In genomic region chr5:25183595-25183994, GRCm38 (mm10) we compare ENCODE assay signal across 26 mouse cellular contexts. TPM values are rescaled to one million over a fixed set of nuclear protein-coding genes. Genes with fewer than 3 reads are reported as not detected.
A peak's percentile ranks its signal among the peaks of the same experiment; 100 is the strongest.
DNase-seq lines count a peak whose midpoint lies in the region; ATAC-seq and TF ChIP-seq lines count a peak whose summit lies in the region.
"Had no signal": no experiment of that assay in that cellular context is flagged by ENCODE, and none has a peak within 500 bp of the region (broad histone marks: within the 10 kb centered on the region; RNA-seq: fewer than 3 reads in every experiment).

No protein-coding gene starts in this region.

- peak overlapping the region; percentile 70 for H3K4me3 ChIP-seq in testis, adult 2 months (ENCODE audit: control insufficient read depth, low read depth, low read length)
- H3K4me3 ChIP-seq: embryonic facial prominence, embryonic 10.5 days; embryonic facial prominence, embryonic 12.5 days; forebrain, embryonic 13.5 days; forebrain, embryonic 15.5 days had no signal

- no peaks in the 10 kb centered on the region for H3K27me3 ChIP-seq in testis, adult 2 months (ENCODE audit: control insufficient read depth, insufficient read depth, low read length)
- H3K27me3 ChIP-seq: CH12.LX; embryonic facial prominence, embryonic 12.5 days; forebrain, embryonic 13.5 days; forebrain, embryonic 15.5 days; Patski had no signal

- no peak for TF ChIP-seq CTCF in testis, adult 2 months (IDR thresholded peaks at IDR 0.05; ENCODE audit: control insufficient read depth, insufficient read depth, insufficient replicate concordance, low read depth, low read length)

- H3K4me1 ChIP-seq in testis, adult 2 months (ENCODE audit: control insufficient read depth, insufficient read depth, low read length) = no peaks in the 10 kb centered on the region
- H3K4me1 ChIP-seq: forebrain, embryonic 13.5 days; forebrain, embryonic 15.5 days had no signal

- H3K27ac ChIP-seq in testis, adult 2 months (ENCODE audit: control insufficient read depth, insufficient read depth, low read depth, low read length) = no peak overlapping the region
- H3K27ac ChIP-seq: embryonic facial prominence, embryonic 10.5 days; embryonic facial prominence, embryonic 12.5 days; forebrain, embryonic 13.5 days; forebrain, embryonic 15.5 days had no signal

- no peaks in the 10 kb centered on the region for H3K36me3 ChIP-seq in testis, adult 2 months (ENCODE audit: control insufficient read depth, insufficient read depth, low read length)
- H3K36me3 ChIP-seq: embryonic facial prominence, embryonic 10.5 days; embryonic facial prominence, embryonic 12.5 days; forebrain, embryonic 15.5 days; G1E had no signal

- peak; percentile 43 for DNase-seq in heart, adult 11 months
- DNase-seq in heart, adult 9 months (ENCODE audit: low spot score in 2 of 2) = no peak
- DNase-seq in testis, postnatal 14 days (ENCODE audit: low spot score) = no peak
- DNase-seq: adrenal gland, adult 8-10 months; adrenal gland, postnatal 14 days; adrenal gland, postnatal 36 days; cerebellum, adult 11-12 months; cerebellum, adult 2 months; cerebellum, adult 9-10 months; cerebellum, postnatal 10 days; cerebellum, postnatal 25 days; forebrain, postnatal 0 days had no signal

- no peak for ATAC-seq in CD4-positive, CD25-positive, alpha-beta regulatory T cell, adult 4 months
- ATAC-seq: activated CD4-positive, CD25-positive, alpha-beta regulatory T cell, adult 4 months; forebrain, embryonic 13.5 days; forebrain, embryonic 15.5 days; forebrain, postnatal 0 days; Patski had no signal

- no peak for TF ChIP-seq POLR2A in testis, adult 2 months (IDR thresholded peaks at IDR 0.05; ENCODE audit: control insufficient read depth, low read depth, low read length)

RNA-seq across cellular contexts. Expression of gene Galntl5, which starts 2.3 kb away (rescaled TPM):
- 139 and 181 TPM in 2 replicates for polyA plus RNA-seq in testis, adult 2 months (2012; rRNA removed)
- not detected for polyA plus RNA-seq in CD4-positive, CD25-positive, alpha-beta regulatory T cell, adult 4 months (2017; shearing (Covaris generic))
- polyA plus RNA-seq: activated CD4-positive, CD25-positive, alpha-beta regulatory T cell, adult 4 months; C2C12; cerebellum, adult 2 months; cortical plate, adult 2 months; embryonic facial prominence, embryonic 10.5 days; embryonic facial prominence, embryonic 12.5 days; embryonic facial prominence, embryonic 14.5 days; forebrain, embryonic 11.5 days; forebrain, embryonic 13.5 days; forebrain, embryonic 15.5 days; forebrain, postnatal 0 days; G1E; Patski had no signal

RNA-seq across cellular contexts. Expression of gene Galnt11, which starts 38.1 kb away (rescaled TPM):
- 5.2 and 5.8 TPM in 2 replicates for polyA plus RNA-seq in testis, adult 2 months (2012; rRNA removed)
- polyA plus RNA-seq in CD4-positive, CD25-positive, alpha-beta regulatory T cell, adult 4 months (2017; shearing (Covaris generic)) = 1 to 10 TPM; 6.8 to 7.0 TPM
- polyA plus RNA-seq: G1E had no signal

RNA-seq across cellular contexts. Expression of gene E130116L18Rik, which starts 39.4 kb away (rescaled TPM):
- not detected in 2 replicates for polyA plus RNA-seq in testis, adult 2 months (2012; rRNA removed)
- polyA plus RNA-seq in CD4-positive, CD25-positive, alpha-beta regulatory T cell, adult 4 months (2017; shearing (Covaris generic)) = not detected
- polyA plus RNA-seq: activated CD4-positive, CD25-positive, alpha-beta regulatory T cell, adult 4 months; C2C12; cerebellum, adult 2 months; cortical plate, adult 2 months; embryonic facial prominence, embryonic 12.5 days; embryonic facial prominence, embryonic 14.5 days; forebrain, embryonic 11.5 days; forebrain, embryonic 13.5 days; forebrain, embryonic 15.5 days; G1E had no signal

Comparison
In these comparisons a context has a peak if more than half of its experiments do, and no peak if none do; other contexts are left out.
1. RNA of gene Galntl5, which starts 2.3 kb away (polyA plus RNA-seq): 139 to 181 TPM in testis, adult 2 months; not detected in CD4-positive, CD25-positive, alpha-beta regulatory T cell, adult 4 months; every median in the first group is over 100 times any median in the second.